Mouse (Mus musculus): ENCODE data around the gene Mlh1.

The Mlh1 gene

DNA sequence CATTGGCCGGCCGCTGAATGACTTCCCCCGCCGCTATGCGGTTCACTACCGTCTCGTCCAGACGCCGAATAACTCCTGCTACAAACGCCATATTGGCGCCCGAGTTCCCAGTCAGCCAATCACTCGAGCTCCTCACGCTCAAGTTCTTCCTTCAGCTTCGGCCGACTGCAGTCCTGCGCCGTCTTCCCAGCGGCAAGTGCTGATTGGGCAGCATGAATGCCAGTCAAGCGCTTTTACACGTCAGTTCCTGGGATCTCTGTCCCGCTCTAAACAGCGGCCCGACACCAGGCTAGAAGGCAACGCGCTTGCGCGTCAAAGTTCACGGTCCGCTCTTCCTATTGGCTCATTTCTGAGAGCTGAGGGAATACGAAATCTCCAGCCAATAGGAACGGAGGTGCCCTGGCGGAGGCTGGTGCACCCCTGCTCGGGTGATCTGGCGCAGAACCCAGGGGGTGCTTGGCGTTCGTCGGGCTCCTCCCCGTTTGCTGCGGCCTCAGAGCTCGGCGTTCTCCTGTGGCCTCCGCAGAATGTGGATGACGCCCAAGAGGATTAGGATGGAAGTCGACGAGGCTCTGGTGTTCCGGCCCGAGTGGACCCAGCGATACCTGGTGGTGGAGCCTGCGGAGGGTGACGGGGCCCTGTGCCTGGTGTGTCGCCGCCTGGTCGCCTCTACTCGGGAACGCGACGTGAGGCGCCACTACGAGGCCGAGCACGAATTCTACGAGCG is at the start of gene Mlh1, which contains the start of gene Epm2aip1:
TSS of gene Mlh1 (minus strand) at position 358 of the 727 bp plus-strand sequence.
TSS of gene Epm2aip1 (plus strand) at position 496 of the 727 bp plus-strand sequence.
- peak; percentile 100 for DNase-seq (ENCODE audit: low spot score)

DNA sequence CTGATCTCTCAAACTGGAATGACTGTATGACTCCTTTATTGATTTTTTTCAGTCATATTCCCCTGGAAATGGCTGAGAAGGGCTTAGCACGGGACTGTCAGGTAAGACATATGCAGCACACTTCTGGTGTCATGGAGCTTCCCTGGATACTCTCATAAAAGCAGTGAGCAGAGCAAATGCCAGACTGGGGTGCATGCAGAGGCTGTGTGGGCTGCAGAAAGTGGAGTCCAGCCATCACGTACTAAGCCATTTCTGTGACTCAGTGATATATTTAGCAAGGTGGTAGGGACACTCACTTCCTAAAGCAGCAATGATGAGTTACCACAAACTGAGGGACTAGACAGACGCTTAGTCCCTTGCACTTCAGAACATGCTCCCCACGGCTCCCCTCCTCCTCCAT is 49.3 kb upstream of the Mlh1 start:
- DNase-seq (ENCODE audit: low spot score) = no peak

DNA sequence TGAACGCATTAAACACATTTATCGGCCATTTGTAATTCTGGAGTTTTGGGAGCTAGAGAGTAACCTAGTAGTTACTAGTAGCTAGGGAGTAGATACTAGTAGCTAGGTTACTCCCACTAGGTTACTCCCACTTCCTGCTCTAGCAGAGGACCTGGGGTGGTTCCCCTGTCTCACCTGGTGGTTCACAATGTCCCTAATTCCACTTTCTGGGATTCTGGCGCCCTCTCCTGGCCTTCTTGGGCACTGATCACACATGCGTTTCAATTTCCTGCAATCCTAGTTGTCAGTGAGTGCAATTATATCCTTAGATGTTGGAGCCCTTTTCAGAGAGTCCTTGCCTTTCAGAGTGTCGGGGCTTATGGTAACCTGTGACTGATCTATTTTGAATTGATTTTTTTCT is 42.6 kb upstream of the Mlh1 start:
- peak; percentile 56 for DNase-seq (ENCODE audit: low spot score)

GRCm38 (mm10) chr9:111313793-111314192 is 42.2 kb upstream of the Mlh1 start:
- no peak for DNase-seq (ENCODE audit: low spot score)

DNA sequence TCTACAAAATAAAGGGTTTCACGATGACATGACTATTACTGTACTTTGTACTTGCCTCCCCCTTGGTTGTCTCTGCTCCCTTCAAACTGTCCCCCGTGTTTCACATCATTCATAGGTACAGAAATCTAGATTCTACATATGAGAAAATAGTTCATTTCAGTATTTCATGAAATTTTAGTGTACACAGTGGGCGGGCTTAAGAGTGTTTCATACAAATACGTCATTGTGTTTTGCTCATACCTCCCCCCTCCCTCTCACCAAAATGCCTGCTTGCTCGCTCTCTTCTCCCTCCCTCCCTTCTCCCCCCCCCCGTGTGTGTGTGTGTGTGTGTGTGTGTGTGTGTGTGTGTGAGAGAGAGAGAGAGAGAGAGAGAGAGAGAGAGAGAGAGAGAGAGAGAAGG is 41.7 kb upstream of the Mlh1 start:
- no peak for DNase-seq (ENCODE audit: low spot score)

DNA sequence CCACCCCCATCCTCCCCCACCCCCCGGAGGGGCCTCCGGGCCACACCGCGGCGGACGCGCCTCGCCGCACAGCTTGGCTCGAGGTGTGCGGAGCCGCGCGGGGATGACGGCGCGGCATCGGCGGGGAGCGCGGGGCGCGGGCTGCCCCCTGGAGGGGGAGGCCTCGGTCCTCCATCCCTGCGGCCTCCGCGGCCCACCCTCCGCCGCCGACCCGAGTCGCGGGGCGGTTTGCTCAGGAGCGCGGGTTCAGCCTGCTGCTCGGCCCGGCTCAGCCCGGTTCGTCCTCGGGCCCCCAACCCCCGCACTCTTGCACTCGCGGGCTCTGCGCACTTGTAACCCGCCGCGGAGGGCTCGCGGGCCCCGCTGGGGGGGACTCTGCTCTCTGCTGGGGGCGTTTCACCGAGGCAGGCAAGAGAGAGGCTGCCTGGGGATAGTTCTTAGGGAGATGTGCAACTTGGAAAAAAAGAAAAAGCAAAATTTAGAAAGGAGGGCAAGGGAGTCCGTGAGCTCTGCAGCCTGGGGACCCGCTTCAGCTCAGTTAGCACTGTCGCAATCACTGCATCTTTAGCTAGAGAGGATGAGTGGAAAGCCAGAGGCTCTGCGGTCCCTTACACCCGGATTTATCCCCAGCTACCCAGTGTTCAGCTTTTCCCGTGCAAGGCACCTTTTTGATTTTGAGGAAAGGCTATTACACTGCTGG is 41.0 kb upstream of the Mlh1 start:
- no peak for DNase-seq (ENCODE audit: low spot score)

DNA sequence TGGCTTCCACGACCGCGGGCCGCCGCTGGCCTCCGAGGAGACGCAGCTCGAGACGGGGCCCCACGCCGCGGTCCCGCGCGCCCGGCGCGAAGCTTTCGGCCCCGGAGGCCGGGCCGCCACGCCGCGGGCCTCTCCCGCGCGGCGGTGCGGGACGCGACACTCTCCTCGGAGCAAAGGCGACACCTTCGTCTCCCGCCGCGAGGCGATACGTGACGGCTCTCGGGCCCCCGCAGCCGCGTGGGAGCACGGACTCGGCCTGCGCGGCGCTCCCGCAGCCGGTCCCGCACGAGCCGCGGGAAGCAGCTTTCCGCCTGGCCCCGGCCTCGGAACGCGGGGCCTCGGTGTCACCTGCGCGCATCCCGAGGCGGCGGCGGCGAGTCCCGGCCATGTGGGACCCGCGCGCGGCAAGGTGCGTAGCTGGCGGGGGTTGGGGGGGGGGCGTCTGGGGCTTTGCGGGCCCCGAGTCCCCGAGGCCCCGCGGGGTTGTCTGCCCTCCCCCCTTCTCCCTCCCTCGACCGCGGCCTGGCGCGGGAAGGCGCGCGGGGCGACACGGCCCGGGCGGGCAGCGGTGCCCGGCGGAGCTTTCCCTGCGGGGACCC is 40.4 kb upstream of the Mlh1 start:
- DNase-seq (ENCODE audit: low spot score) = peak; percentile 65

DNA sequence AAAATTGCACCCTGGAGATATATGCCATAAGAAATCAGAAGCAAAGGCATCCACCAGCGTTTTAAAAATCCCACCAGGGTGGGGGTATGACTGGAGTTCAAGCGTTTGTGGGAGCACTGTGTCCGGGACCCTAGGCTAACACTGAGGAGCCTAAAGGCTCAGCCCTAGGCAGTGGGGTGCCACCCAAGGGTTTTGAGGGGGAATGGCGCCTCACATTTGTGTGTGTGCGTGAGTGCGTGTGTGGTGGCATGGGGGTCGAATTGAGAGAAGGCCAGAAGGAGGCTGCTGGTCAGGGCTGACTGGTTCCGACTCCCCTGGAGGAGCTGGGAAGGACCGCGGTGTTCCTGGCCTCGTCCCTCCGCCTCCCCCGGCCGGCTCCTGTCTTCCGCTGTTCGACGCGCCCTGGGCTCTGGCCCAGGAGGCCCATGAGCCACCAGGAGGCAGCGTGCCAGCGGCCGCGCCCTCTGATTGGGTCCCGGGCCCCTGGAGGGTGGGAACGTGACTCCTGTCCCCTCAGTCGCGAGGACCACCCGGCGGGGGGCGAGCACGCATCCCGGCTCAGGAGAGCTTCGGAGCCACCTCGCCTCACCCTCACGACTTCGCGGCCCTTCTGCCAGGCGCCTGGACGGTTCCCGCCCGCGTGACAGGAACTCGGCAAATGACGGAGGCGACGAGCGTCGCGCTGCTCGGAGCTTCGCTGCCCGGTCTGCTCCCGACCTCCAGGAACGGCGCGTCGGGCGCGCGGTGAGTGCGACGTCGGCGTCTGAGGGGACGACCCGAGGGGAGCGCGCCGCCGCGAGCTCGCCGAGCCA is 39.6 kb upstream of the Mlh1 start, which contains the start of gene Trank1:
TSS of gene Trank1 (plus strand) at position 709 of the 812 bp plus-strand sequence.
- peak; percentile 91 for DNase-seq (ENCODE audit: low spot score)

DNA sequence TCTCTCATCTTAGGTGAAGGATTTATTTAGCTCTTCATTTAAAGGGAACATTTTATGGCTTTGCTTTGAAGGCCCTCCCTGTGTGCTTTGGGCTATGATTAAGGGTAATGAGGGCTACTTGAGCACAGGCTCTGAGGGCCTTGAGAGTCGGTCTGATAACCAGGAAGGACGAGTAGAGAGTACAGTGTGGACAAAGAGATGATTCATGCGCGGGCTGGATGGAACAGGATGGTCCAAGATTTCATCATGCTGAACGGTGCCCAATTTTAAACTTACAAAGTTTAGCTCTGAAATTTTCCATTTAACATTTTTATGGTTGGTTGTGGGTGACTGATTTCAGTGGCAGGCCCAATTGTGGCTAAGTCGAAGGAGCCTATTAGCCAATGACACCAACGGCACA is 34.6 kb upstream of the Mlh1 start:
- peak; percentile 69 for DNase-seq (ENCODE audit: low spot score)

GRCm38 (mm10) chr9:111304036-111304435 is 32.4 kb upstream of the Mlh1 start:
- DNase-seq (ENCODE audit: low spot score) = no peak

- no peak for DNase-seq (ENCODE audit: low spot score)
These were observed 30.7 kb upstream of the Mlh1 start for GRCm38 (mm10) chr9:111302196-111302831.

DNA sequence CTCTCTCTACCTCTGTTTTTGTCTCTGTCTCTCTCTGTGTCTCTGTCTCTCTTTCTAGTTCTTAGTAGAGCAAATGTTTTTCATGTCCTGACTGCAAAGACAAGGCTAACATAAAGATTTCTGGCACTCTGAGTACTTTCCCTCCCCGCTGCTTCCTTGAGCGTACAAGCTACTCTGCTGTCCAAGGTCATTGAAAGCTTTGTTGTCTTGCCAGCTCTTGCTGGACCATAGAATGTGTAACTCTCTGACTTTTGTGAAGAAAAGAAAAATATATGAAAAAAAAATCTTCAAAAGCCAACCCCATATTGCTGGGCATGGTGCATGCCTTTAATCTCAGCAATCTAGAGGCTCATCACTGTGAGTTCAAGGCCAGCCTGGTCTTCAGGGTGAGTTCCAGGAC is 27.0 kb upstream of the Mlh1 start:
- DNase-seq (ENCODE audit: low spot score) = peak; percentile 71

DNA sequence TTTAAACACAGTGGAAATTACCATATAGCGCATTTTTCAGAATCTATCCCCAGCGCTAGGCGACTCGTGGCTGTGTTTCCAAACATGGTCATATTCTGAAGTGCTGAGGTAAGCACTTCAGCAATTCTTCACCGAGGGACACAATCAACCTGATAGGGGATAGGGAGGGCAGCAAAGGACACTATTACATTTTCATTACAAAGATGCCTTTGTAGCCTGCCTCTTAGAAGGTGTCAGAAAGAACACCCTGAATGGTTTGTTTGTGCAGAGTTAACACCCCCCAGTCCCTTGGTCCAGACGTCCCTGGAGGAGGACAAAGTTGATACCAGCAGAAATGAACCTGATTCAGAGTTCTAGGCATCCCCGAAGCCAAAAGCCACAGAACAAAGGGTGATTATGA is 24.8 kb upstream of the Mlh1 start:
- DNase-seq (ENCODE audit: low spot score) = peak; percentile 64

DNA sequence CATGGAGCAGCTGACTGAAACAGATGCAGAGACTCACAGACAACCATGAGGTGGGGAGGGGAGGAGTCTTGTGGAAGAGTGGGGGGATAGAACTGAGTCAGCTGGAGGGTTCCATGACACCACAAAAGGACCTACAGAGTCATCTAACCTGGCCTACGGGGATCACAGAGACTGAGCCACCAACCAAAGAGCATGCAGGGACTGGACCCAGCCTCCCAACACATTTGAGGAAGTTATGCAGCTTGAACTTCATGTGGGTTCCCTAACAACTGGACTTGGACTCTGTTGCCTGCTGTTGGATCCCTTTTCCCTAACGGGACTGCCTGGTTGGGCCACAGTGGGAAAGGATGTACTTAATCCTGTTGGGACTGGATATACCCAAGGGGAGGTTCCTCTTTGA is 23.7 kb upstream of the Mlh1 start:
- no peak for DNase-seq (ENCODE audit: low spot score)

DNA sequence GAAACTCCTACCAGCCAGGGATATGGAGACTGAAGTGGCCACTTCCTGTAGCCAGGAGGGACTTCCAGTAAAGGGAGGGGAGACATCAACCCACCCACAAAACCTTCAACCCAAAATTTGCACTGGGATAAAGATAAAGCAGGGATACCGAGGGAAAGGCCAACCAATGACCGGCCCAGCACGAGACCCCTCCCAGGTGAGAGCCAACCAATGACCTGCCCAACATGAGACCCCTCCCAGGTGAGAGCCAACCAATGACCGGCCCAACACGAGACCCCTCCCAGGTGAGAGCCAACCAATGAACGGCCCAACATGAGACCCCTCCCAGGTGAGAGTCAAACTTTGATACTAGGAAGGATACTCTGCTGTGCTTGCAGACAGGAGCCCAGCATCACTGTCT is 23.3 kb upstream of the Mlh1 start:
- peak; percentile 48 for DNase-seq (ENCODE audit: low spot score)

DNA sequence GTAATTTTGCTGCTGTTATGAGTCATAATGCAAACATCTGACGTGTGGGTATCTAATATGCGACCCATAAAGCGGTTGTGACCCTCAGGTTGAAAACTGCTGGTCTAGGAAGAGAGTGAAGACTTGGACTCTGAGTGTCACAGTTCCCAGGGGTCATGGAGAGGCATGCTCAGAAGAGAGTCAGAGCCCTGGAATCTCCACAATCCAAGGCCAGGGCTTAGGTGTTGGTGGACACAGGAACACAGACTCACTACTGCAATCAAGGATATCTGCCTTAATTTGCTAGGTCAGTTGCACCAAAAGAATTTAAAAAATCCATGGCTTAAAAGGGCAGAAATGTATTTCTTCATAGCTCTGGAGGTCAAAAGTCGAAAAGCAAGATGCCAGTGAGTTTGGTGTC is 21.6 kb upstream of the Mlh1 start:
- no peak for DNase-seq (ENCODE audit: low spot score)

DNA sequence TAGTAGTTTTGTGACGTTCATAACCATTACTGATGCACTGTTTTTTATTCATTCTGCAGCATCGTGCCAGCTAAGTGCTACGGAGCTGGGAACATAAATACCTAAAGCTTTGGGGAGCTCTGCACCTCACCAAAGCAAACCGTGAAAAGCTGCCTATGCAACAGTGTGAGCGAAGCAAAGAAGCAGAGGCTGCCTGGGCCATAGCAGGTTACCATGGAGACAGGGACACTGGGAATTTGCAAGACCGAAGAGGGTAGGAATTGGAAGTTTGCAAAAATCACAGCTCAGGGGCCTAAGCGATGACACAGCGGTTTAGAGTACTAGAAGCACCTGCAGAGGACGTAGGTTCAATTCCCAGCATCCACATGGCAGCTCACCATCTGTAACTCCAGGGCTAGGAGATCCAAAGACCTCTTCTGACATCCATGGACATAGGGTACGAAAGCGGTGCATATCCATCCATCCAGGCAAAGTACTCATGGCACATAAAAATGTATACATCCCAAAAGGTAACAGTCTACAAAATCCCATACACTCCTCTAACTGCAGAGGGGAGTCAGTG is 19.0 kb upstream of the Mlh1 start:
- no peak for DNase-seq (ENCODE audit: low spot score)

DNA sequence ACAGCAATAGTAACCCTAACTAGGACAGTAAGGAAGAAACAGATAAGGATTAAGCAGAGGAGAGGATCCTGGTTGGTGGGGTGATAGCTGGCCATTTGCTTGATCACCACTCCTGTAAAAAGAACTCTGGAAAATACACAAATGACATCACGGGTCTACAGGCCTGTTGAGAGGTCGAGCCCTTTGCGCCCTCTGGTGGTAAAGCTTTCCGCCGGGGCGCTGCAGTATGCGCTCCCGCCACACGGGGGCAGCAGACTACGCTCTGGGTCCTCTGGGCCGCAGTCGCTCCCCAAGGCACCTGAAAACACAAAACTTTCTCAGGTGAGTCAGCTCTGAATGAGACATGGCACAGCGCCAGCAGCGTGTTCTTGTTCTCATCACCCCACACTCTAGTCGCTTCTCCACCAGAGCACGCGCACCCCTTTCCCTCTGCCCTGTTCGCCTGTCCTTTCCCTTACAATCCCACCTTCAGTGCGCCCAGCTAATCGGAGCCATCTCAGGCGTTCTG is 18.3 kb upstream of the Mlh1 start:
- DNase-seq (ENCODE audit: low spot score) = peak; percentile 83

DNA sequence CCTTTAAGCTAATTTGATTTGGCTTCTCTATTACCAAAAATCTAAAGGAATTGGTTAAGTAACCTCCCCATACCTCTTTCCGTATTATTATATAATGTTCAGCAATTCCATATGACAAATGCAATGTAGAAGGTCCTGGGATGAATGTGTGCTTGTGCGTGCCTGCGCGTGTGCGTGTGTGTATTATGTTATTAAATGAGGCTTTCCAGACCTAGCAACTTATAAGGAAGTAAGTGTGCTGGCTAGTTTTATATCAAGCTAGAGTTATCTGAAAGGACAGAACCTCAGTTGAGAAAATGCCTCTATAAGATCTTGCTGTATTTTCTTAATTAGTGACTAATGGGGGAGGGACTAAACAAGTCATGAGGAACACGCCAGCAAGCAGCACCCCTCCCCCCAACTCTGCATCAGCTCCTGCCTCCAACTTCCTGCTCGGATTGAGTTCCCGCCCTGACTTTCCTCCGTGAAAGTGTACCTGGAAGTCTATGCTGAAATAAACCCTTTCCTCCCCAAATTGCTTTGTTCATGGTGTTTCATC is 17.8 kb upstream of the Mlh1 start:
- DNase-seq (ENCODE audit: low spot score) = no peak

- no peak for DNase-seq (ENCODE audit: low spot score)
These were observed 16.4 kb upstream of the Mlh1 start for GRCm38 (mm10) chr9:111287956-111288355.

DNA sequence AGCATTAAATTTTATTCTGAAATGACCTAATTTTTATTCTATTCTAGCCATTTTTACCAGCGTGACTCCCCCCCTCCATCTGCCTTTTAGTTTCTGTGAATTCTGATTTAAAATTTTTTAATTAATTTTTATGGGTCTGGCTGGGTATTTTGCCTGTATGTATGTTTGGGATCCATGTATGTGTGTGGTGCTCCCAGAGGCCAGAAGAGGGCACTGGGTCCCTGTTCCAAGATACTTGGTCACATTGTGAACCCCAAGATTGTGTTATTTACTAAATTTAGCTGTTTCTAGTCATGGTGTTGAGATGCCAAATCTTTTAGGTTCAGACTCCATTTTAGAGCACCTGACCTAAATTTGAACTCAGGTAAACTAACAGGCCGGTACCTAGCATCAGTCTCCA is 14.9 kb upstream of the Mlh1 start:
- no peak for DNase-seq (ENCODE audit: low spot score)
